Mouse (Mus musculus): Measurements from ENCODE around the gene Atp2b2. TPM values are rescaled to one million over a fixed set of nuclear protein-coding genes. Genes with fewer than 3 reads are reported as not detected.

The Atp2b2 gene
- polyA plus RNA-seq (2015; fragmentation: Nextera tagmentation; extraction: Ambion mirVana), result 31.5 and 37.9 TPM in 2 replicates

DNA sequence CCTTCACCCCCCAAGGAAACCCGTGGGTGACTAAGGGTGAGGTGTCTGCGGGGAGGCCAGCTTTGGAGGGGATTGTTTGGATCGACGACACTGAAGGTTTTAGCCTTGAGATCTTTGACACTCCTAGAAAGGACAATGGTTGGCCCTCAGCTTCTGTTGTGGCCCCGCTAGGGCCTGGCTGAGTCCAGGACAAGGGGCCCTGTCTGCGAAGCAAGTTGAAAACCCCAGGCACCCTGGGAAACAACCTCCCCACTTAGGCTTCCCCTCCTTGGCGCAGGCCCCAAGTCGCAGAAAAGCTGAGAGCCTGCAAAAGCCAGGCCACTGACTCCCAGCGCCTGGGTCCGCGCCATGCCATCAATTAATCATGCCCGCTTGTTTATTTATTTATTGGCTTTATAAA is at the start of gene Atp2b2:
TSS of gene Atp2b2 (minus strand) at position 282 of the 400 bp plus-strand sequence.
- Histone ChIP-seq H3K27ac (replicated peaks) (peak within 1 kb of the TSS; percentile 41; the same call in 1 of the 2 replicates), H3K9ac (replicated peaks) (peak within 1 kb of the TSS; percentile 73), H3K4me2 (peak within 1 kb of the TSS; percentile 94), H3K4me1 (peaks cover 16% of the 10 kb centered on the region), H3K27me3 (replicated peaks) (peaks cover 44% of the 10 kb centered on the region), H3K36me3 (no peaks in the 10 kb centered on the region), H3K4me3 (replicated peaks) (peak within 1 kb of the TSS; percentile 62), H3K9me3 (replicated peaks) (no peaks in the 10 kb centered on the region)
- WGBS, result 19% methylated on average over 12 of the region's 12 CpGs
- ATAC-seq (ENCODE audit: low FRiP score), result no peak

DNA sequence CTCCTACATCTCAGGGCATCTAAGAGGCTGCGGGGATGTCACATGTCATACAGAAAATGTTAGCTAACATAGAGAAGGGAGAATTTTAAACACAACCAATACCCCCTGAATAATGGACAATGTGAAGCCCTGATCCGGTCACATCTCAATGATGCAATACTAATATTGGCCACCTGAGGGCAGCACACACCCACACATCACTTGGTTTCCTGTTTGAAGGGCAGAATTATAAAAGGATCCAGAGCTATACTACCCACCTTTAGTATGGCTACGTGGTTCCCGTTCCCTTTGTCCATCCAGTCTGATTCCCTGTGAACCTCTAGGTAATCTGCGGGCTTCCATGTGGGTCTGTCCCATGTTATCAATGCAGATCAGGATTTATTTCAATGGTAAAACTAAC is 47.2 kb upstream of the Atp2b2 start:
- 8% methylated on average over 5 of the region's 5 CpGs for WGBS
- H3K27ac ChIP-seq (replicated peaks), result no peak overlapping the region
- H3K9ac ChIP-seq (replicated peaks), result no peak overlapping the region
- no peaks in the 10 kb centered on the region for H3K9me3 ChIP-seq (replicated peaks)
- H3K4me2 ChIP-seq, result no peak overlapping the region
- no peak overlapping the region for H3K4me3 ChIP-seq (replicated peaks)
- peaks cover 25% of the 10 kb centered on the region for H3K27me3 ChIP-seq (replicated peaks)
- ATAC-seq (ENCODE audit: low FRiP score), result 0 out of 2 replicates have a peak, but pooled peaks have one; percentile 34
- H3K36me3 ChIP-seq, result no peaks in the 10 kb centered on the region
- H3K4me1 ChIP-seq, result peaks cover 19% of the 10 kb centered on the region

DNA sequence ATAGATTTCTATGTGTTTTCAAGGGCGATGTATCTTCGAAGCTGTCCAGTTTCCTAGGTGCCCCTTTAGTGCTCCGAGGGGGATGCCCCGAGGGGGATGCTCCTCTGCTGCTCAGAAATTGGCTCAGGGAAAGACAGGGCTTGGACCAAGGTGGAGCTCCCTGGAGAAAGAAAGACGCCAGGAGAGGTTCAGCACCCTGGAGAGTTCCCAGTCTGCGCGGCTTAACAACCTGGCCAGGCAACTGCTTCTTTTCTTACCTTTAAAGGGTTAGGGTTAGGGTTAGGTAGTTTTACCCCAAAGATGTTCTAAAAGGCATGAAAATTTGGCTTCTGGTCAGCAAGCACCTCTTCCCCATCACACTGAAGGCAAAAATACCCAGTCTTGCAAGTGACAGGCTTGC is 44.7 kb upstream of the Atp2b2 start:
- H3K9ac ChIP-seq (replicated peaks), result no peak overlapping the region
- 25% methylated on average over 7 of the region's 7 CpGs for WGBS
- H3K4me3 ChIP-seq (replicated peaks), result no peak overlapping the region

GRCm38 (mm10) chr6:114078556-114078955 is 36.1 kb upstream of the Atp2b2 start:
- ATAC-seq (ENCODE audit: low FRiP score), result no peak
- H3K27me3 ChIP-seq (replicated peaks), result peaks cover 3% of the 10 kb centered on the region; the same call in 1 of the 2 replicates

More for the DNA sequence above, 44.7 kb upstream of the Atp2b2 start:
- H3K27ac ChIP-seq (replicated peaks), result no peak overlapping the region
- no peaks in the 10 kb centered on the region for H3K36me3 ChIP-seq
- H3K4me2 ChIP-seq, result no peak overlapping the region
- no peak for ATAC-seq (ENCODE audit: low FRiP score)
- peaks cover under 1% of the 10 kb centered on the region; the same call in 1 of the 2 replicates for H3K4me1 ChIP-seq
- H3K27me3 ChIP-seq (replicated peaks), result peaks cover 28% of the 10 kb centered on the region
- H3K9me3 ChIP-seq (replicated peaks), result no peaks in the 10 kb centered on the region

DNA sequence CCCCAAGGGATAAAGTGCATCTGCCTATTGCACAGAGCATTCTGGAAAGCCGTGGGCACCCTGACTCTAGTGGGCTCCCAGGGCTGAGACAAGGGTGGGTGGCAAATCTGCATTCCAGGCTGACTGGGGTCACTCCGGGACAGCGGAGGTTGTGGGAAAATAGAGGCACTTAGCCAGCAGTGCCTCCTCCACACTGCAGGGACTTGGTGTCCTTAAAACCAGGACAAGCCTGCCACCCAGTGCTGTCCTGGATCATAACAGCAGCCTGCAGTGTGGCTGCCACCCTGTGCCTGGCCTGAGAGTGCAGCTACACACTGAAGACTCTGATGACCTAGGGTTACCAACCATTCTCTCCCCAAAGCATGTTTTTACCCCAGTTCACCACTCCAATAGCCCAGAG is 34.1 kb upstream of the Atp2b2 start:
- Histone ChIP-seq H3K4me3 (replicated peaks) (no peak overlapping the region), H3K9me3 (replicated peaks) (no peaks in the 10 kb centered on the region), H3K4me1 (peaks cover 4% of the 10 kb centered on the region; the same call in 1 of the 2 replicates), H3K9ac (replicated peaks) (no peak overlapping the region), H3K27me3 (replicated peaks) (no peaks in the 10 kb centered on the region; the same call in 1 of the 2 replicates), H3K27ac (replicated peaks) (no peak overlapping the region), H3K36me3 (no peaks in the 10 kb centered on the region), H3K4me2 (no peak overlapping the region)
- ATAC-seq (ENCODE audit: low FRiP score), result peak; percentile 83
- WGBS, result 49% methylated on average over 3 of the region's 3 CpGs

More at GRCm38 (mm10) chr6:114078556-114078955, 36.1 kb upstream of the Atp2b2 start:
- Histone ChIP-seq H3K36me3 (no peaks in the 10 kb centered on the region), H3K27ac (replicated peaks) (no peak overlapping the region), H3K4me1 (peaks cover 4% of the 10 kb centered on the region; the same call in 1 of the 2 replicates), H3K4me2 (no peak overlapping the region), H3K9me3 (replicated peaks) (no peaks in the 10 kb centered on the region), H3K4me3 (replicated peaks) (no peak overlapping the region), H3K9ac (replicated peaks) (no peak overlapping the region)

DNA sequence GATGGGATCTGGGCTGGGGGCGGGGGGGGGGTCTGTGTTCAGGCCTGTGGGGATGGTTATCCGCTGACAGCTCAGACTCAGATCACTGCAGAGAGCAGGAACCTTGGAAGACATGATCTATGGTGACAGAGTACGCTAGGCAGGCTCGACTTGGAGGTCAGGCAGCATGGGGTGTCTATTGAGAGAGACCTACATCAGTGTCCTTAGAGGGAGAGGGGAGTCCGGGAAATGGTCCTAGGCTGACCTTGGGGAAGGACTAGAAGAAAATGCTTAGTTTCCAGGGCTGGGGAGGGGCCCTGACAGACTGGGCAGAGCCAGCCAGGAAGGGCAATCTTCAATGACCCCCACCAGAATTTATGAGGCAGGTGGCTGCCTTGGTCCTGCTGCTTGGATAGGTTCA is 33.6 kb upstream of the Atp2b2 start:
- Histone ChIP-seq H3K9ac (replicated peaks) (no peak overlapping the region), H3K9me3 (replicated peaks) (no peaks in the 10 kb centered on the region), H3K27me3 (replicated peaks) (no peaks in the 10 kb centered on the region; the same call in 1 of the 2 replicates), H3K4me1 (peaks cover 4% of the 10 kb centered on the region; the same call in 1 of the 2 replicates), H3K36me3 (no peaks in the 10 kb centered on the region), H3K4me3 (replicated peaks) (no peak overlapping the region), H3K27ac (replicated peaks) (no peak overlapping the region), H3K4me2 (no peak overlapping the region)
- 48% methylated on average over 5 of the region's 5 CpGs for WGBS
- ATAC-seq (ENCODE audit: low FRiP score), result no peak

DNA sequence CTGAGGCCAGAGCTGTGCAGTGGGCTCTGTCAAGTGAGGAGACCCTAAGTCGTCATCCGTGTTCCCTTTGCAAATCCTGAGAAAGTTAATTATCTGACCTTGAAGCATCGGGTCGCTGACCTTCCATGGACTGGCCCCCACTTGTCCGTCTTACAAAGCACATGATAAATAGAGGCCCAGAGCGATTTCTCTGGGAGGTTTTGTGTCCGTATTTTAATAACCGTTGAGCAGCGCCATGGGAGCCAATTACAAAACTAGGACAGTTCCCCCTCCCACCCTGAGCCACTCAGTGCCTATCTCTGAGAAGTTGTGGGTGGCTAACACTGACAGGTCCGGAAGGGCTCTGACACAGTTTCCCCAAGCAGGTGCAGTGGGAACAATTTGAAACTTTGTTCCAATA is 32.5 kb upstream of the Atp2b2 start:
- H3K36me3 ChIP-seq, result no peaks in the 10 kb centered on the region
- H3K27me3 ChIP-seq (replicated peaks), result no peaks in the 10 kb centered on the region; the same call in 1 of the 2 replicates
- H3K4me1 ChIP-seq, result peaks cover 4% of the 10 kb centered on the region; the same call in 1 of the 2 replicates
- H3K9ac ChIP-seq (replicated peaks), result no peak overlapping the region
- no peaks in the 10 kb centered on the region for H3K9me3 ChIP-seq (replicated peaks)
- no peak overlapping the region for H3K4me3 ChIP-seq (replicated peaks)
- H3K27ac ChIP-seq (replicated peaks), result no peak overlapping the region
- no peak overlapping the region for H3K4me2 ChIP-seq
- no peak for ATAC-seq (ENCODE audit: low FRiP score)
- WGBS, result 62% methylated on average over 10 of the region's 10 CpGs

DNA sequence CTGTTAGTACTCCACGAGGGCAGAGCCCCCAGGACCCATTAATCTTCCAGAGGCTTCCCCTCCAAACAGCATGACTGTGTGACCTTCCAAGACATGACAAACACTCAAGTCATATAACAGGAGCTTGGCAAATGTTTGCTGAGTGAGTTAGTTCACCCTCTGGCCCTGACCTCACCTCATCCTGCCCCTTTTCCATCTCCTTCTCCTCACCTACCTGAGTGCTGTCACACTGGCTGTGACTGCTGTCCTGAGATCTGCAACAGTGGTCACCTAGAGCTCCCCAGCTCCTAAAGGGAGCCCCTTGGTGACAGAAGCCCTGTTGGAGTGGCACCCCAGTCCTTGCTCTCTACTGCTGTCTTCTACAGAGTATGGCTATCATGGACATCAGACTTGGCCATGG is 31.8 kb upstream of the Atp2b2 start:
- H3K9ac ChIP-seq (replicated peaks), result no peak overlapping the region
- H3K27me3 ChIP-seq (replicated peaks), result no peaks in the 10 kb centered on the region; the same call in 1 of the 2 replicates
- no peaks in the 10 kb centered on the region for H3K36me3 ChIP-seq
- H3K4me2 ChIP-seq, result no peak overlapping the region
- 5% methylated on average over 1 of the region's 1 CpGs for WGBS
- H3K9me3 ChIP-seq (replicated peaks), result no peaks in the 10 kb centered on the region
- H3K4me1 ChIP-seq, result peaks cover 4% of the 10 kb centered on the region; the same call in 1 of the 2 replicates
- ATAC-seq (ENCODE audit: low FRiP score), result no peak
- no peak overlapping the region for H3K4me3 ChIP-seq (replicated peaks)
- no peak overlapping the region for H3K27ac ChIP-seq (replicated peaks)

DNA sequence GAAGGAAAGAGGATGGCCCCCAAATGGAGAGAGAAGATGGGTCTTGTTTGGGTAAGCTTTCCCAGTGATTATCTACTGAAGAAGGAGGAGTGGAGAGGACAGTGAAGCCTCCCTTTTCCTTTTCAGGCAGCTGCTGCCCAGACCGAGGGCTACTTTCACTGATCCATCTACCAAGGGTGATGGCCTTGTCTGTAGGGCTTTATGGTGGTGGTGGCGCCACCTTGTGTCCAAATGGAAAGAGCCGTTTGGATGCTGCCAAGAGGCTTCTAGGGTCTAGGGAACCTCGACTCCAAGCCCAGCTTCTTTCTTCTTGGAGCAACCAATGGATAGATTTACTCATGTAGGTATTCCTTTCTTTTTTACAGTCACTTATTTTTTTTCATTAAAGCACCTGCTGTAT is 29.2 kb upstream of the Atp2b2 start:
- Histone ChIP-seq H3K9me3 (replicated peaks) (no peaks in the 10 kb centered on the region), H3K36me3 (no peaks in the 10 kb centered on the region), H3K27me3 (replicated peaks) (no peaks in the 10 kb centered on the region), H3K4me3 (replicated peaks) (no peak overlapping the region), H3K27ac (replicated peaks) (no peak overlapping the region), H3K4me1 (peaks cover 4% of the 10 kb centered on the region; the same call in 1 of the 2 replicates), H3K4me2 (no peak overlapping the region), H3K9ac (replicated peaks) (no peak overlapping the region)
- ATAC-seq (ENCODE audit: low FRiP score), result no peak
- 7% methylated on average over 4 of the region's 4 CpGs for WGBS

GRCm38 (mm10) chr6:114063100-114063499 is 20.7 kb upstream of the Atp2b2 start:
- H3K9me3 ChIP-seq (replicated peaks), result no peaks in the 10 kb centered on the region
- no peak overlapping the region for H3K4me3 ChIP-seq (replicated peaks)
- no peaks in the 10 kb centered on the region for H3K36me3 ChIP-seq
- H3K27me3 ChIP-seq (replicated peaks), result no peaks in the 10 kb centered on the region
- H3K4me2 ChIP-seq, result no peak overlapping the region
- no peak for ATAC-seq (ENCODE audit: low FRiP score)
- no peak overlapping the region for H3K27ac ChIP-seq (replicated peaks)
- WGBS, result 100% methylated on average over 2 of the region's 2 CpGs
- no peak overlapping the region for H3K9ac ChIP-seq (replicated peaks)
- H3K4me1 ChIP-seq, result peaks cover 7% of the 10 kb centered on the region; the same call in 1 of the 2 replicates

- Histone ChIP-seq H3K4me1 (peaks cover 8% of the 10 kb centered on the region; the same call in 1 of the 2 replicates), H3K4me3 (replicated peaks) (no peak overlapping the region), H3K4me2 (no peak overlapping the region), H3K27ac (replicated peaks) (no peak overlapping the region), H3K36me3 (no peaks in the 10 kb centered on the region), H3K27me3 (replicated peaks) (no peaks in the 10 kb centered on the region), H3K9me3 (replicated peaks) (no peaks in the 10 kb centered on the region), H3K9ac (replicated peaks) (no peak overlapping the region)
- no peak for ATAC-seq (ENCODE audit: low FRiP score)
Observed at GRCm38 (mm10) chr6:114062688-114063087, 20.3 kb upstream of the Atp2b2 start.

DNA sequence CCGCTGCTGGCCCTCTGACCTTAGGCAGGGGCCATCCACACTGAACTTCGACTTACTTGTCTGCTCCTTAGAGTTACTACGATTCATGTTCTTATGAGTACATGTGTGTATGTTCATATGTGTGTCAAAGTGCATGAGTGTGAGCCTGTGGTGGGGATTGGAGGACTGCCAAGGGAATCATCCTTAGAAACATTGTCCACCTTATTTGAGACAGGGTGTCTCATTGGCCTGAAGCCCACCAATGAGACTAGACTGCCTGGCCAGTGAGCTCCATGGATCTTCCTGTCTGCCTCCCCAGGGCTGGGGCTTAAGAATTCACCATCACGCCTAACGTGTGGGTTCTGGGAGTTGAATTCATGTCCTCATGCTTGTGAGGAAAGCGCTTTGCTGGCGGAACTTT is 16.8 kb upstream of the Atp2b2 start:
- Histone ChIP-seq H3K9me3 (replicated peaks) (no peaks in the 10 kb centered on the region), H3K9ac (replicated peaks) (no peak overlapping the region), H3K36me3 (no peaks in the 10 kb centered on the region), H3K27ac (replicated peaks) (no peak overlapping the region), H3K4me2 (no peak overlapping the region), H3K4me1 (peaks cover 8% of the 10 kb centered on the region; the same call in 1 of the 2 replicates), H3K4me3 (replicated peaks) (no peak overlapping the region), H3K27me3 (replicated peaks) (no peaks in the 10 kb centered on the region)
- 88% methylated on average over 7 of the region's 7 CpGs for WGBS
- ATAC-seq (ENCODE audit: low FRiP score), result no peak
